Comparison of ENCODE assay signal across 27 mouse cellular contexts in genomic region chr1:169160220-169160619, GRCm38 (mm10).
DNase-seq lines count a peak whose midpoint lies in the region; ATAC-seq and TF ChIP-seq lines count a peak whose summit lies in the region.
"Had no signal": no experiment of that assay in that cellular context is flagged by ENCODE, and none has a peak within 500 bp of the region (broad histone marks: within the 10 kb centered on the region; RNA-seq: fewer than 3 reads in every experiment).

No protein-coding gene starts in this region.

- peak; percentile 41 for DNase-seq in adrenal gland, adult 8-10 months
- no peak for DNase-seq in adrenal gland, adult 18-20 months (ENCODE audit: low spot score in 2 of 2)
- DNase-seq in lung, postnatal 25 days (ENCODE audit: low spot score) = peak; percentile 11
- no peak for DNase-seq in lung, postnatal 0 days (ENCODE audit: low spot score)
- DNase-seq in kidney, postnatal 14 days = peak; percentile 33
- DNase-seq in right cerebral cortex, postnatal 4 days = no peak
- DNase-seq in forebrain, embryonic 10.5 days (ENCODE audit: extremely low spot score, low spot score) = no peak
- DNase-seq: cerebellum, adult 18-20 months; cerebellum, postnatal 14 days; gastrocnemius, postnatal 36 days; heart, postnatal 36 days; left cerebral cortex, postnatal 4 days; lung, postnatal 4 days; midbrain, embryonic 14.5 days; right cerebral cortex, postnatal 14 days; spleen, adult 18-20 months; thymus, postnatal 4 days had no signal

- no peaks in the 10 kb centered on the region for H3K9me3 ChIP-seq in lung, postnatal 0 days (ENCODE audit: low read length)
- no peaks in the 10 kb centered on the region for H3K9me3 ChIP-seq in forebrain, embryonic 10.5 days
- H3K9me3 ChIP-seq: forebrain, embryonic 12.5 days; heart, embryonic 15.5 days; limb, embryonic 15.5 days had no signal

- H3K9ac ChIP-seq in lung, postnatal 0 days (replicated peaks; ENCODE audit: low read depth) = no peak overlapping the region
- H3K9ac ChIP-seq: forebrain, embryonic 12.5 days; heart, embryonic 15.5 days; hindbrain, embryonic 14.5 days; limb, embryonic 15.5 days; liver, embryonic 14.5 days had no signal

- no peak overlapping the region for H3K27ac ChIP-seq in lung, postnatal 0 days (ENCODE audit: low read length)
- H3K27ac ChIP-seq in embryonic fibroblast, embryonic 13.5 days (ENCODE audit: insufficient read depth, low read length) = peak overlapping the region; percentile 49
- no peak overlapping the region for H3K27ac ChIP-seq in forebrain, embryonic 10.5 days
- H3K27ac ChIP-seq: forebrain, embryonic 12.5 days; heart, embryonic 15.5 days; hindbrain, embryonic 14.5 days; limb, embryonic 15.5 days; liver, embryonic 14.5 days had no signal

- WGBS in lung, postnatal 0 days = 57% methylated on average over 1 of the region's 1 CpGs
- 78% methylated on average over 1 of the region's 1 CpGs for WGBS in forebrain, embryonic 10.5 days

- no peaks in the 10 kb centered on the region for H3K4me1 ChIP-seq in lung, postnatal 0 days (ENCODE audit: insufficient read depth, low read depth, low read length)
- 0 out of 2 replicates have a peak, but pooled peaks cover 4% of the 10 kb centered on the region for H3K4me1 ChIP-seq in embryonic fibroblast, embryonic 13.5 days (ENCODE audit: control insufficient read depth, insufficient read depth, low read length)
- H3K4me1 ChIP-seq in forebrain, embryonic 10.5 days = no peaks in the 10 kb centered on the region
- H3K4me1 ChIP-seq: forebrain, embryonic 12.5 days had no signal

- H3K4me3 ChIP-seq in lung, postnatal 0 days (ENCODE audit: low read depth, low read length) = no peak overlapping the region
- H3K4me3 ChIP-seq in embryonic fibroblast, embryonic 13.5 days (ENCODE audit: insufficient read depth, low read length) = no peak overlapping the region
- no peak overlapping the region for H3K4me3 ChIP-seq in forebrain, embryonic 10.5 days
- H3K4me3 ChIP-seq: forebrain, embryonic 12.5 days; heart, embryonic 15.5 days; limb, embryonic 15.5 days had no signal

- no peak overlapping the region for H3K4me2 ChIP-seq in lung, postnatal 0 days (replicated peaks; ENCODE audit: low read depth, low read length)
- H3K4me2 ChIP-seq: forebrain, embryonic 12.5 days; heart, embryonic 15.5 days; hindbrain, embryonic 14.5 days; limb, embryonic 15.5 days had no signal

- ATAC-seq in lung, postnatal 0 days = no peak
- ATAC-seq: inflammation-experienced regulatory T-cells, adult 6 months; Patski had no signal

- no peaks in the 10 kb centered on the region for H3K27me3 ChIP-seq in lung, postnatal 0 days (replicated peaks; ENCODE audit: insufficient read depth, low read length)
- no peaks in the 10 kb centered on the region for H3K27me3 ChIP-seq in forebrain, embryonic 10.5 days (ENCODE audit: poor library complexity, severe bottlenecking)
- H3K27me3 ChIP-seq: CH12.LX; forebrain, embryonic 12.5 days; heart, embryonic 15.5 days; limb, embryonic 15.5 days; Patski had no signal

- H3K36me3 ChIP-seq in lung, postnatal 0 days (ENCODE audit: insufficient read depth, low read length) = no peaks in the 10 kb centered on the region
- H3K36me3 ChIP-seq in forebrain, embryonic 10.5 days (replicated peaks) = no peaks in the 10 kb centered on the region
- H3K36me3 ChIP-seq: forebrain, embryonic 12.5 days; G1E; heart, embryonic 15.5 days; limb, embryonic 15.5 days had no signal

- TF ChIP-seq POLR2A in embryonic fibroblast, embryonic 13.5 days (IDR thresholded peaks at IDR 0.05; ENCODE audit: low read depth, low read length) = no peak

- no peak for TF ChIP-seq EP300 in lung, postnatal 0 days (IDR thresholded peaks at IDR 0.05)

- no peak for TF ChIP-seq CTCF in lung, postnatal 0 days (IDR thresholded peaks at IDR 0.05)
- no peak for TF ChIP-seq CTCF in embryonic fibroblast, embryonic 13.5 days (IDR thresholded peaks at IDR 0.05; ENCODE audit: borderline replicate concordance, insufficient read depth, low read length)

Comparison
In these comparisons a context has a peak if more than half of its experiments do, and no peak if none do; other contexts are left out.
1. DNase-seq: peak in adrenal gland, adult 8-10 months (single experiment), lung, postnatal 25 days (single experiment) and kidney, postnatal 14 days (single experiment); none in adrenal gland, adult 18-20 months (0 of 2), lung, postnatal 0 days (single experiment), right cerebral cortex, postnatal 4 days (single experiment) and forebrain, embryonic 10.5 days (single experiment).